Mouse (Mus musculus): ENCODE measurements around the gene St3gal6. TPM values are rescaled to one million over a fixed set of nuclear protein-coding genes. Genes with fewer than 3 reads are reported as not detected.

The St3gal6 gene
- total RNA-seq, 4 experiments from 2014 or later = 38.1 to 49.1 (median 44.8) TPM

- DNase-seq (ENCODE audit: low spot score) = no peak
Measured at GRCm38 (mm10) chr16:58479898-58480448, 44.1 kb downstream of the St3gal6 start.

- DNase-seq (ENCODE audit: low spot score) = peak; percentile 75
Measured at GRCm38 (mm10) chr16:58476363-58476762, 47.7 kb downstream of the St3gal6 start.

GRCm38 (mm10) chr16:58475544-58476154 is 48.4 kb downstream of the St3gal6 start:
- DNase-seq (ENCODE audit: low spot score) = no peak

GRCm38 (mm10) chr16:58474875-58475274 is 49.2 kb downstream of the St3gal6 start:
- DNase-seq (ENCODE audit: low spot score) = no peak

GRCm38 (mm10) chr16:58470841-58471240 is 53.2 kb downstream of the St3gal6 start:
- DNase-seq (ENCODE audit: low spot score) = no peak

GRCm38 (mm10) chr16:58470061-58470460 is 54.0 kb downstream of the St3gal6 start:
- no peak for DNase-seq (ENCODE audit: low spot score)

GRCm38 (mm10) chr16:58465412-58465811 is 58.6 kb downstream of the St3gal6 start:
- DNase-seq (ENCODE audit: low spot score) = no peak

GRCm38 (mm10) chr16:58464051-58464450 is 60.0 kb downstream of the St3gal6 start:
- DNase-seq (ENCODE audit: low spot score) = no peak

GRCm38 (mm10) chr16:58462519-58462918 is 61.5 kb downstream of the St3gal6 start:
- no peak for DNase-seq (ENCODE audit: low spot score)

GRCm38 (mm10) chr16:58461856-58462518 is 62.1 kb downstream of the St3gal6 start:
- no peak for DNase-seq (ENCODE audit: low spot score)

GRCm38 (mm10) chr16:58460386-58460785 is 63.7 kb downstream of the St3gal6 start:
- no peak for DNase-seq (ENCODE audit: low spot score)

GRCm38 (mm10) chr16:58459966-58460365 is 64.1 kb downstream of the St3gal6 start:
- DNase-seq (ENCODE audit: low spot score) = peak; percentile 41

- no peak for DNase-seq (ENCODE audit: low spot score)
Measured at GRCm38 (mm10) chr16:58456991-58457390, 67.1 kb downstream of the St3gal6 start.

- DNase-seq (ENCODE audit: low spot score) = no peak
Measured at GRCm38 (mm10) chr16:58456445-58456844, 67.6 kb downstream of the St3gal6 start.

- DNase-seq (ENCODE audit: low spot score) = no peak
Measured at GRCm38 (mm10) chr16:58455118-58455517, 68.9 kb downstream of the St3gal6 start.

GRCm38 (mm10) chr16:58454617-58455016 is 69.4 kb downstream of the St3gal6 start:
- DNase-seq (ENCODE audit: low spot score) = peak; percentile 52

- DNase-seq (ENCODE audit: low spot score) = no peak
Measured at GRCm38 (mm10) chr16:58453820-58454219, 70.2 kb downstream of the St3gal6 start.

GRCm38 (mm10) chr16:58453138-58453537 is 70.9 kb downstream of the St3gal6 start:
- peak; percentile 52 for DNase-seq (ENCODE audit: low spot score)

- no peak for DNase-seq (ENCODE audit: low spot score)
Measured at GRCm38 (mm10) chr16:58451647-58452046, 72.4 kb downstream of the St3gal6 start.

- no peak for DNase-seq (ENCODE audit: low spot score)
Measured at GRCm38 (mm10) chr16:58450648-58451047, 73.4 kb downstream of the St3gal6 start.

- DNase-seq (ENCODE audit: low spot score) = no peak
Measured at GRCm38 (mm10) chr16:58449073-58449472, 75.0 kb downstream of the St3gal6 start.

GRCm38 (mm10) chr16:58446281-58447259 is 77.5 kb downstream of the St3gal6 start:
- no peak for DNase-seq (ENCODE audit: low spot score)
